Mouse (Mus musculus): ENCODE results near the gene Entpd7. TPM values are rescaled to one million over a fixed set of nuclear protein-coding genes. Genes with fewer than 3 reads are reported as not detected.
A peak's percentile ranks its signal among the peaks of the same experiment; 100 is the strongest.

The Entpd7 gene
- polyA plus RNA-seq, 1 experiment from 2014 or later, result 10.5 TPM

- Histone ChIP-seq H3K4me2 (ENCODE audit: low read length) (no peak overlapping the region), H3K4me3 (replicated peaks; ENCODE audit: low read depth, low read length) (no peak overlapping the region), H3K4me1 (ENCODE audit: control insufficient read depth, insufficient read depth, low read length) (no peaks in the 10 kb centered on the region), H3K9ac (replicated peaks; ENCODE audit: low read length) (no peak overlapping the region), H3K9me3 (ENCODE audit: control insufficient read depth, low read length) (no peaks in the 10 kb centered on the region), H3K27ac (replicated peaks; ENCODE audit: low read depth, low read length) (no peak overlapping the region), H3K27me3 (ENCODE audit: control insufficient read depth, insufficient read depth, low read length) (no peaks in the 10 kb centered on the region), H3K36me3 (ENCODE audit: control insufficient read depth, insufficient read depth, low read length) (peaks cover 46% of the 10 kb centered on the region)
- no peak for DNase-seq
- ATAC-seq (ENCODE audit: low FRiP score, low TSS enrichment), result no peak
- 98% methylated on average over 2 of the region's 2 CpGs for WGBS
Observed at GRCm38 (mm10) chr19:43750008-43750407, 60.5 kb downstream of the Entpd7 start.

GRCm38 (mm10) chr19:43752489-43753225 is 63.2 kb downstream of the Entpd7 start, which contains the start of the genes Cutc and Cox15:
Gene Cutc (plus strand): TSS chr19:43752996.
Gene Cox15 (minus strand): TSS chr19:43753000.
- peak; percentile 95 for ATAC-seq (ENCODE audit: low FRiP score, low TSS enrichment)
- Histone ChIP-seq H3K27me3 (ENCODE audit: control insufficient read depth, insufficient read depth, low read length) (no peaks in the 10 kb centered on the region), H3K4me1 (ENCODE audit: control insufficient read depth, insufficient read depth, low read length) (no peaks in the 10 kb centered on the region), H3K4me3 (replicated peaks; ENCODE audit: low read depth, low read length) (peak within 1 kb of the TSS; percentile 65), H3K9ac (replicated peaks; ENCODE audit: low read length) (peak within 1 kb of the TSS; percentile 68), H3K4me2 (ENCODE audit: low read length) (peak within 1 kb of the TSS; percentile 67), H3K27ac (replicated peaks; ENCODE audit: low read depth, low read length) (peak within 1 kb of the TSS; percentile 95), H3K9me3 (ENCODE audit: control insufficient read depth, low read length) (no peaks in the 10 kb centered on the region), H3K36me3 (ENCODE audit: control insufficient read depth, insufficient read depth, low read length) (peaks cover 20% of the 10 kb centered on the region)
- DNase-seq, result peak; percentile 100
- WGBS, result under 1% methylated on average over 62 of the region's 62 CpGs

GRCm38 (mm10) chr19:43753226-43753835 is 63.9 kb downstream of the Entpd7 start:
- peak; percentile 86 for DNase-seq
- WGBS, result 1% methylated on average over 24 of the region's 24 CpGs

GRCm38 (mm10) chr19:43754237-43754636 is 64.8 kb downstream of the Entpd7 start:
- H3K36me3 ChIP-seq (ENCODE audit: control insufficient read depth, insufficient read depth, low read length), result peaks cover 4% of the 10 kb centered on the region
- no peak overlapping the region for H3K4me2 ChIP-seq (ENCODE audit: low read length)
- H3K9me3 ChIP-seq (ENCODE audit: control insufficient read depth, low read length), result no peaks in the 10 kb centered on the region
- H3K4me1 ChIP-seq (ENCODE audit: control insufficient read depth, insufficient read depth, low read length), result no peaks in the 10 kb centered on the region
- H3K27ac ChIP-seq (replicated peaks; ENCODE audit: low read depth, low read length), result no peak overlapping the region
- H3K4me3 ChIP-seq (replicated peaks; ENCODE audit: low read depth, low read length), result no peak overlapping the region
- ATAC-seq (ENCODE audit: low FRiP score, low TSS enrichment) (no peak), DNase-seq (no peak)
- WGBS, result 76% methylated on average over 2 of the region's 2 CpGs
- H3K27me3 ChIP-seq (ENCODE audit: control insufficient read depth, insufficient read depth, low read length), result no peaks in the 10 kb centered on the region
- H3K9ac ChIP-seq (replicated peaks; ENCODE audit: low read length), result no peak overlapping the region

More at GRCm38 (mm10) chr19:43753226-43753835, 63.9 kb downstream of the Entpd7 start:
- H3K36me3 ChIP-seq (ENCODE audit: control insufficient read depth, insufficient read depth, low read length), result peaks cover 13% of the 10 kb centered on the region
- H3K4me2 ChIP-seq (ENCODE audit: low read length), result peak overlapping the region; percentile 67
- H3K9me3 ChIP-seq (ENCODE audit: control insufficient read depth, low read length), result no peaks in the 10 kb centered on the region
- no peaks in the 10 kb centered on the region for H3K27me3 ChIP-seq (ENCODE audit: control insufficient read depth, insufficient read depth, low read length)
- peak overlapping the region; percentile 95 for H3K27ac ChIP-seq (replicated peaks; ENCODE audit: low read depth, low read length)
- H3K4me3 ChIP-seq (replicated peaks; ENCODE audit: low read depth, low read length), result peak overlapping the region; percentile 65
- H3K4me1 ChIP-seq (ENCODE audit: control insufficient read depth, insufficient read depth, low read length), result no peaks in the 10 kb centered on the region
- ATAC-seq (ENCODE audit: low FRiP score, low TSS enrichment), result peak; percentile 84
- H3K9ac ChIP-seq (replicated peaks; ENCODE audit: low read length), result peak overlapping the region; percentile 68

- 74% methylated on average over 2 of the region's 2 CpGs for WGBS
- ATAC-seq (ENCODE audit: low FRiP score, low TSS enrichment), result no peak
Observed at GRCm38 (mm10) chr19:43754872-43755271, 65.4 kb downstream of the Entpd7 start.

GRCm38 (mm10) chr19:43760504-43760903 is 71.0 kb downstream of the Entpd7 start:
- Histone ChIP-seq H3K9ac (replicated peaks; ENCODE audit: low read length) (no peak overlapping the region), H3K27ac (replicated peaks; ENCODE audit: low read depth, low read length) (no peak overlapping the region), H3K9me3 (ENCODE audit: control insufficient read depth, low read length) (no peaks in the 10 kb centered on the region), H3K36me3 (ENCODE audit: control insufficient read depth, insufficient read depth, low read length) (no peaks in the 10 kb centered on the region), H3K4me3 (replicated peaks; ENCODE audit: low read depth, low read length) (no peak overlapping the region), H3K27me3 (ENCODE audit: control insufficient read depth, insufficient read depth, low read length) (no peaks in the 10 kb centered on the region), H3K4me2 (ENCODE audit: low read length) (no peak overlapping the region), H3K4me1 (ENCODE audit: control insufficient read depth, insufficient read depth, low read length) (no peaks in the 10 kb centered on the region)
- WGBS, result 21% methylated on average over 6 of the region's 6 CpGs
- ATAC-seq (ENCODE audit: low FRiP score, low TSS enrichment) (no peak), DNase-seq (peak; percentile 87)

More at GRCm38 (mm10) chr19:43754872-43755271, 65.4 kb downstream of the Entpd7 start:
- H3K36me3 ChIP-seq (ENCODE audit: control insufficient read depth, insufficient read depth, low read length), result peaks cover 4% of the 10 kb centered on the region; the same call in 1 of the 2 replicates
- no peaks in the 10 kb centered on the region for H3K4me1 ChIP-seq (ENCODE audit: control insufficient read depth, insufficient read depth, low read length)
- no peak overlapping the region for H3K4me3 ChIP-seq (replicated peaks; ENCODE audit: low read depth, low read length)
- no peak overlapping the region for H3K27ac ChIP-seq (replicated peaks; ENCODE audit: low read depth, low read length)
- no peaks in the 10 kb centered on the region for H3K27me3 ChIP-seq (ENCODE audit: control insufficient read depth, insufficient read depth, low read length)
- no peaks in the 10 kb centered on the region for H3K9me3 ChIP-seq (ENCODE audit: control insufficient read depth, low read length)
- H3K4me2 ChIP-seq (ENCODE audit: low read length), result no peak overlapping the region
- no peak overlapping the region for H3K9ac ChIP-seq (replicated peaks; ENCODE audit: low read length)
- DNase-seq, result no peak

GRCm38 (mm10) chr19:43761543-43762256 is 72.2 kb downstream of the Entpd7 start:
- Histone ChIP-seq H3K36me3 (ENCODE audit: control insufficient read depth, insufficient read depth, low read length) (no peaks in the 10 kb centered on the region), H3K4me3 (replicated peaks; ENCODE audit: low read depth, low read length) (no peak overlapping the region), H3K4me2 (ENCODE audit: low read length) (no peak overlapping the region), H3K27me3 (ENCODE audit: control insufficient read depth, insufficient read depth, low read length) (no peaks in the 10 kb centered on the region), H3K4me1 (ENCODE audit: control insufficient read depth, insufficient read depth, low read length) (no peaks in the 10 kb centered on the region), H3K27ac (replicated peaks; ENCODE audit: low read depth, low read length) (no peak overlapping the region), H3K9me3 (ENCODE audit: control insufficient read depth, low read length) (no peaks in the 10 kb centered on the region), H3K9ac (replicated peaks; ENCODE audit: low read length) (no peak overlapping the region)
- ATAC-seq (ENCODE audit: low FRiP score, low TSS enrichment) (no peak), DNase-seq (no peak)

GRCm38 (mm10) chr19:43762410-43762809 is 72.9 kb downstream of the Entpd7 start:
- H3K27ac ChIP-seq (replicated peaks; ENCODE audit: low read depth, low read length), result no peak overlapping the region
- ATAC-seq (ENCODE audit: low FRiP score, low TSS enrichment), result no peak
- H3K9ac ChIP-seq (replicated peaks; ENCODE audit: low read length), result no peak overlapping the region
- no peak overlapping the region for H3K4me3 ChIP-seq (replicated peaks; ENCODE audit: low read depth, low read length)
- H3K4me2 ChIP-seq (ENCODE audit: low read length), result no peak overlapping the region
- no peaks in the 10 kb centered on the region for H3K36me3 ChIP-seq (ENCODE audit: control insufficient read depth, insufficient read depth, low read length)
- H3K27me3 ChIP-seq (ENCODE audit: control insufficient read depth, insufficient read depth, low read length), result no peaks in the 10 kb centered on the region
- no peaks in the 10 kb centered on the region for H3K9me3 ChIP-seq (ENCODE audit: control insufficient read depth, low read length)
- WGBS, result 72% methylated on average over 2 of the region's 2 CpGs
- H3K4me1 ChIP-seq (ENCODE audit: control insufficient read depth, insufficient read depth, low read length), result no peaks in the 10 kb centered on the region
- DNase-seq, result no peak
